Mouse (Mus musculus) embryonic fibroblast, embryonic 13.5 days (primary cell): ENCODE results near the gene Cdr2l.

Source experiments
- CTCF ChIP-seq: IDR thresholded peaks from 2 replicates; pipeline ENCODE4 v1.5.1; 2011; ENCODE audit warnings: mild to moderate bottlenecking, control low read depth, low read length, moderate library complexity, borderline replicate concordance; ENCODE audit not compliant: insufficient read depth
- POLR2A ChIP-seq: IDR thresholded peaks from 2 replicates; pipeline ENCODE4 v1.6.1; 2011; ENCODE audit warnings: low read depth, mild to moderate bottlenecking, control low read depth, low read length, moderate library complexity

DNA sequence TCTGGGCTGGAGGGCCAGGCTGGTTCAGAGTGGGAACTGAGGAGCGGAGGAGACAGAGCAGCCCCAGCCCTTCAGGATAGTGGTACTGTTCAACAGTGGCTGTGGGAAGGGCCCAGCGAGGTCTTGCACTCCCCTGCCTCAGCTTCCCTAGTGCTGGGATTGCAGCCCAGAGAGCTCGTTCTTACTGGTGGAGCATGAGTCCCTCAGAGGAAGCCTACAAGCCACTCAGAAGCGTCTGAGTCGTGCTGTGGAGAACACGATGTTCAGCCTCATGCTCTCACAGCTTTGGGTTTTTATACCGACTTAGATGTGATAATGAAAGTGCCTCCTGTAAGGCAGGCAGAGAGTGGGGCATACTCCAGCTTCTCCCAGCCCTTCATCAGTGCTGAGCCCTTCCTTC, 43.0 kb downstream of the Cdr2l start:
- no peak for TF ChIP-seq CTCF
- no peak for TF ChIP-seq POLR2A
